Mouse (Mus musculus): ENCODE data around the gene Phlda2.

- TF ChIP-seq CTCF (IDR thresholded peaks at IDR 0.05; ENCODE audit: low read depth) (no peak), EP300 (IDR thresholded peaks at IDR 0.05; ENCODE audit: low read depth) (no peak)
Measured at GRCm38 (mm10) chr7:143477800-143478199, 25.1 kb downstream of the Phlda2 start.
